Comparison of ENCODE assay signal across 8 mouse cellular contexts in the genomic region with DNA sequence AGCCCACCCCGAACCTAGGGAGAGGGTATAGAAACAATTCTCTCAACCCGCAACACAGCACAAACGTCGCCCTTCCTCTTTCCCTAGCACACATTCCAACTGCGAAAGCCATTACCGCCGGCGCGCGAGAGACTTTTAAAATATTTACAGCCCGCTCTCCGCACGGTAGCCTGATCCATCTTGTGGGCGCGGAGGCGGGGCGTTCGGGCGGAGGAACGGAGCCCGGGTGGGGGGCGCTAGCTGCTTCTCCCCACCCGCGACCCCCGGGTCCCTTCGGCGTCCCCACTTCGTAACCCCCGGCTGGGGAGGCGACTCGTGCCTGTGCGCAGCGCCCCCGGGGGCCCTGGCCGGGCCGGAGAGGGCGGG. TPM values are rescaled to one million over a fixed set of nuclear protein-coding genes. Genes with fewer than 3 reads are reported as not detected.
DNase-seq lines count a peak whose midpoint lies in the region; ATAC-seq and TF ChIP-seq lines count a peak whose summit lies in the region.

No protein-coding gene starts in this region.

- no peak for DNase-seq in heart, embryonic 10.5 days (ENCODE audit: low spot score)
- no peak for DNase-seq in heart, adult 11 months
- DNase-seq in forebrain, embryonic 11.5 days (ENCODE audit: low spot score), result no peak
- DNase-seq in T-cell, adult 2 months (ENCODE audit: low spot score), result no peak
- DNase-seq in yolk sac, embryonic 10.5 days (ENCODE audit: low spot score), result no peak
- no peak for DNase-seq in left cerebral cortex, postnatal 14 days (ENCODE audit: low spot score in 2 of 2)

- no peak for TF ChIP-seq CTCF in C2C12 (IDR thresholded peaks at IDR 0.05; ENCODE audit: control insufficient read depth, insufficient read depth, insufficient read length)

- H3K27ac ChIP-seq in heart, embryonic 10.5 days, result peak overlapping the region; percentile 94
- H3K27ac ChIP-seq in forebrain, embryonic 11.5 days (ENCODE audit: low read depth, low read length), result peak overlapping the region; percentile 84
- 0 out of 2 replicates have a peak overlapping the region, but pooled peaks have one; percentile 54 for H3K27ac ChIP-seq in liver, embryonic 12.5 days

- H3K4me2 ChIP-seq in forebrain, embryonic 11.5 days (ENCODE audit: low read depth, low read length, severe bottlenecking), result peak overlapping the region; percentile 67
- peak overlapping the region; percentile 64 for H3K4me2 ChIP-seq in liver, embryonic 12.5 days

- peak overlapping the region; percentile 81 for H3K9ac ChIP-seq in forebrain, embryonic 11.5 days (ENCODE audit: low read length)
- H3K9ac ChIP-seq in liver, embryonic 12.5 days, result peak overlapping the region; percentile 48

- H3K27me3 ChIP-seq in heart, embryonic 10.5 days (ENCODE audit: insufficient read depth, poor library complexity, severe bottlenecking), result peaks cover 97% of the 10 kb centered on the region
- no peaks in the 10 kb centered on the region for H3K27me3 ChIP-seq in C2C12 (ENCODE audit: control insufficient read depth, insufficient read depth, insufficient read length)
- H3K27me3 ChIP-seq in forebrain, embryonic 11.5 days (ENCODE audit: control insufficient read depth, insufficient read depth, low read length), result peaks cover 62% of the 10 kb centered on the region
- peaks cover 99% of the 10 kb centered on the region for H3K27me3 ChIP-seq in liver, embryonic 12.5 days (replicated peaks)

- no peaks in the 10 kb centered on the region for H3K36me3 ChIP-seq in heart, embryonic 10.5 days
- H3K36me3 ChIP-seq in C2C12 (ENCODE audit: control insufficient read depth, insufficient read depth), result no peaks in the 10 kb centered on the region
- no peaks in the 10 kb centered on the region for H3K36me3 ChIP-seq in forebrain, embryonic 11.5 days (ENCODE audit: control insufficient read depth, insufficient read depth, low read length)
- H3K36me3 ChIP-seq in liver, embryonic 12.5 days, result no peaks in the 10 kb centered on the region

- under 1% methylated on average over 37 of the region's 37 CpGs for WGBS in heart, embryonic 10.5 days
- WGBS in forebrain, embryonic 11.5 days, result 1% methylated on average over 32 of the region's 37 CpGs
- whole genome bisulfite sequencing in liver, embryonic 12.5 days (ENCODE audit: insufficient replicate concordance), result 4% methylated on average over 33 of the region's 37 CpGs

- H3K4me3 ChIP-seq in heart, embryonic 10.5 days, result peak overlapping the region; percentile 71
- peak overlapping the region; percentile 34 for H3K4me3 ChIP-seq in C2C12 (ENCODE audit: insufficient read depth, poor library complexity, severe bottlenecking)
- peak overlapping the region; percentile 52 for H3K4me3 ChIP-seq in forebrain, embryonic 11.5 days (ENCODE audit: low read depth, low read length)
- peak overlapping the region; percentile 48 for H3K4me3 ChIP-seq in liver, embryonic 12.5 days

- peaks cover 2% of the 10 kb centered on the region for H3K79me3 ChIP-seq in C2C12 (ENCODE audit: low read depth)

- intact Hi-C loops in left cerebral cortex, postnatal 14 days (cut with DNase I), result loop anchor here (1.0 kb wide), 1 partner anchor 36 kb away; no protein-coding TSS in a partner anchor

- H3K4me1 ChIP-seq in heart, embryonic 10.5 days, result peaks cover 61% of the 10 kb centered on the region
- peaks cover 16% of the 10 kb centered on the region; the same call in 1 of the 2 replicates for H3K4me1 ChIP-seq in forebrain, embryonic 11.5 days (replicated peaks; ENCODE audit: control insufficient read depth, insufficient read depth, low read length)
- H3K4me1 ChIP-seq in liver, embryonic 12.5 days, result peaks cover 36% of the 10 kb centered on the region; the same call in 1 of the 2 replicates

- peak overlapping the region; percentile 66 for H3ac ChIP-seq in C2C12 (ENCODE audit: control insufficient read depth, insufficient read length, low read depth)

- ATAC-seq in forebrain, embryonic 11.5 days (replicated peaks; ENCODE audit: low FRiP score), result peak; percentile 1; the same call in 1 of the 2 replicates
- no peak for ATAC-seq in liver, embryonic 12.5 days

- H3K9me3 ChIP-seq in heart, embryonic 10.5 days, result no peaks in the 10 kb centered on the region
- no peaks in the 10 kb centered on the region for H3K9me3 ChIP-seq in forebrain, embryonic 11.5 days (ENCODE audit: control insufficient read depth, low read length)
- no peaks in the 10 kb centered on the region for H3K9me3 ChIP-seq in liver, embryonic 12.5 days (replicated peaks)

- peaks cover 38% of the 10 kb centered on the region for H3K79me2 ChIP-seq in C2C12 (ENCODE audit: control insufficient read depth, insufficient read depth)

TF ChIP-seq in C2C12, 6 proteins besides CTCF, POLR2A, EP300 and RAD21:
- no peak for TF ChIP-seq CEBPB (IDR thresholded peaks at IDR 0.05; ENCODE audit: low read depth)
- TF ChIP-seq MYOG (IDR thresholded peaks at IDR 0.05; ENCODE audit: control insufficient read depth, extremely low read depth, insufficient read length), result no peak
- TF ChIP-seq MAX (IDR thresholded peaks at IDR 0.05), result no peak
- TF ChIP-seq USF1 (IDR thresholded peaks at IDR 0.05; ENCODE audit: low read depth), result no peak
- TF ChIP-seq MYOD1 (IDR thresholded peaks at IDR 0.05; ENCODE audit: control insufficient read depth, insufficient read length, low read depth), result no peak
- TF ChIP-seq FOSL1 (IDR thresholded peaks at IDR 0.05; ENCODE audit: insufficient read depth, low read length, poor library complexity, severe bottlenecking), result no peak
TF ChIP-seq in C2C12: peak in this region for 0.

RNA-seq across cellular contexts. Expression of gene Bcor, which starts 32.4 kb away (rescaled TPM):
- polyA plus RNA-seq in heart, embryonic 10.5 days (2016; fragmentation: Nextera tagmentation; extraction: Ambion mirVana), result 17.5 and 20.8 TPM in 2 replicates
- polyA plus RNA-seq in C2C12 (2012; fragmentation: generic; extraction: Trizol), result 15.2 TPM
- 23.5 and 26.3 TPM in 2 replicates for polyA plus RNA-seq in forebrain, embryonic 11.5 days (2014; fragmentation: Nextera tagmentation; extraction: Ambion mirVana)
- 7.9 and 8.4 TPM in 2 replicates for polyA plus RNA-seq in liver, embryonic 12.5 days (2016; fragmentation: Nextera tagmentation; extraction: Ambion mirVana)
- 10 to 100 TPM; 27.1 to 27.4 TPM for total RNA-seq in left cerebral cortex, postnatal 14 days (2021)
